Mouse (Mus musculus) heart, adult 10 weeks (tissue): ENCODE measurements around the gene Unc119b. TPM values are rescaled to one million over a fixed set of nuclear protein-coding genes. Genes with fewer than 3 reads are reported as not detected.

Source experiments
- polyA plus RNA-seq: library from polyadenylated mRNA; stranded (reverse); fragments of 350-450 nt; fragmentation: Illumina TruSeq; extraction: RNeasy Lipid Tissue Mini Kit (QIAGEN cat#74804); gene quantifications from one replicate; pipeline ENCODE4 v1.2.3, GENCODE M21; 2014; ENCODE audit warnings: low read depth, low replicate concordance

Unc119b gene
- polyA plus RNA-seq: 18.8 TPM

DNA sequence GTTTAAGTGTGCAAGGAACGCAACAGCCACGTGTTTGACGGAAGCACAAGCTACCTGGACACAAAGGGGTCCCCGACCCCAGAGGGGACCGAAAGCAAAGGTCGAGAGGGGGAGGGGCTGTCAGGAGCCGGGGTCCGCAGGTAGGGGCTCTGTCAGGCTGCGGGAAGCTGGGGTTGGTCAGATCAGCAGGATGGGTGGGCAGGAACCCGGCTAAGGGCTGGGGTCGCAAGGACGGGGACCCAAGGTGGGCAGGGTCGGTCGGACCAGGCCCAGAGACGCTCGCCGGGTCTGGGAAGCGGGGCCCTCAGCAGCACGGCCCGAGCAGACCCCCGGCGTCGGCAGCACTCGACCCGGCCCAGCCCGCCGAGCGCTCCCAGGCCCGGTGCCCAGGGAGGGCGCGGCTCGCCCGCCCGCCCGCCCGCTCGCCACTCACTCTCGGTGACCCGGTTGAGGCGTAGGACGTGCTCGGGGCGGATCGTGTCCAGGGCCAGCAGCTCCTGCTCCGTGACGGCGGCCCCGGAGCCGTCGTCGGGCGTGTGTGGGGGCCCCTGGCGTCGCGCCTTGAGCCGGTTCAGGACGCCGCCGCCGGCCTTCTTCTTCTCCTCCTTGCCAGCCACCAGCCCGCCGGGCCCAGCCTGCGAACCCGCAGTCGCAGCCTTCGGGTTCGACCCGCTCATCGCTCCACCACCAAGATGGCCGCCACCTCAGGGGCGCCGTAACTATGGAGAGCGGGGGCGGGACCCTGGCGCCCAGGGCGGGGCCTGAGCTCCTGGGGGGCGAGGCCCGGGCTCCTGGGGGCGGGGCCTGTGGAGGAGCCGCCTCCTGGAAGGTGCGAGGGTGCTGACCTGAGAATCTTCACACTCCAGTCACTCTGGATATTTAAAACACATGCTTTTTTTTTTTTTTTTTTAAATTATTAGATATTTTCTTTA, at the start of gene Unc119b:
Gene Unc119b, minus strand, starts transcription at position 742 of the 932 bp plus-strand sequence.

DNA sequence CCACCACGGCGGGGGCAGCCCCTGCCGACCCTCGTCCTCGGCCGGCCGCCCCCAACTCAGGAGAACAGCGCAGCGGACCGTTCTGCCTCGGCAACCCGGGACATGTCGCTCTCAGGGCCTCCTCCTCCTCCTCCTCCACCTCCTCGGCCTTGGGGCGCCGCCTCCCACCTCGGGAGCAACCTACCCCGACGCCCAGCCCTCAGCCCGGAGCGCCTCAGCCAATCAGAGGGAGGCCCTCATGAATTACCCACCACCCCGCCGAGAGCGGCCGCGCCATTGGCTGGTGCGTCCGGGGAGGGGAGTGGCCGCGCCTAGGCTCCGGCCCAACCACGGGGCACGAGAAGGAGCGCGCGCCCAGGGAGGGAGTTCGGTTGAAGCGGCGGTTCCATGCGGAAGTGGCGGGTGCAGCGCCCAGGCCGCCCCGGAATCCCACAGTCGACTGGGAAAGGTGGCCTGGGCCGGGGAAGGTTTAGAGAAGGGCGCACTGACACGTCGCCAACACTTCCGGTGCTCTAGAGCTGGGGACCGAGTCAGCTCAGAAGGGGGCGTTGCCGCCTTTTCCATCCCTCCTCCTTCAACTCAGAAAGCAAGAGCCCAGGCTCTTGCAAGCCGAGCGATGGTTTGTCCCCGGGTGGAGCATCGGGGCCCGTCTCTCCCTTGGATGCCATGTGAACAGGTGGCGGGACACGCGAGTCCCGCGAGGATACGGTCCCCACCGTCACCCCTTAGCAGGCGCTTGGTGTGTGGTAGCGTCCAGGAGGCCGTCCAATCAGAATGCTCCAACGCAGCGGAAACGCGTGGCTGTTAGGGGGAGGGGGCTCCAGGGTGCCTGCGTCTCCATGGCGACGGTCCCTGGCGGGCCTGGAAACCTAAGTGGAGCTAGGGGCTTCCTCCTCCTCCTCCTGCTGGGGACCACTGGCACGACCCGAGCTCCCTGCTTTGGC, 23.5 kb upstream of the Unc119b start, which contains the start of gene Mlec:
Gene Mlec, minus strand, starts transcription at position 140 of the 944 bp plus-strand sequence.

DNA sequence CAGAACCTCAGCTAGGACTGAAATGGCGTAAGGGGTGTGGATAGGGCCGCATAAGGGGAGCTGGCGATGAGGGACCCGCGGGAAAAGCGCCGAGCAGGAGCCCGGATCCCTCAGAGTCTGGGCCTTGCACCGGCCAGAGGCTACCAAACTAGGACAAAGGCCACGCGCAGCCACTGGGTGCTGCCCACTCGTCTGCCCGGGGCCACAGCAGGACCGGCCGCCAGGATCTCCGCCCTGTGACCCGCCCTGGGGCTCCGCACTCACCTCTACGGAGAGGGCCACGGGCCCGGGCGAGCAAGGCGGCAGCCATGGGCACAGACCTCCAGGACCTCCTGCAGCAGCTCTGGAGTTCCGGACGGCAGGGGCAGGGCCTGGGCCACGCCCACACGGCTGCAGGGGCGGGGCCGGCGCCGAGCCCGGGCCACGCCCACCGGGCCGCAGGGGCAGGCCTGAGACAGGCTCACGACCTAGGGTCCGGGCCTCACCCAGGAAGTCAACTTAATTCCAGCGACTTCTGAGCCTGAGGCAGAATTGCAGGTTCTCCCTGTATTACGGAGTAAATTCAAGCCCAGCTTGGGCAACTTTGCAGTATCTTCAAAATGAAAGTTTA, 15.7 kb downstream of the Unc119b start, which contains the start of gene Acads:
Gene Acads, minus strand, starts transcription at position 386 of the 610 bp plus-strand sequence.

DNA sequence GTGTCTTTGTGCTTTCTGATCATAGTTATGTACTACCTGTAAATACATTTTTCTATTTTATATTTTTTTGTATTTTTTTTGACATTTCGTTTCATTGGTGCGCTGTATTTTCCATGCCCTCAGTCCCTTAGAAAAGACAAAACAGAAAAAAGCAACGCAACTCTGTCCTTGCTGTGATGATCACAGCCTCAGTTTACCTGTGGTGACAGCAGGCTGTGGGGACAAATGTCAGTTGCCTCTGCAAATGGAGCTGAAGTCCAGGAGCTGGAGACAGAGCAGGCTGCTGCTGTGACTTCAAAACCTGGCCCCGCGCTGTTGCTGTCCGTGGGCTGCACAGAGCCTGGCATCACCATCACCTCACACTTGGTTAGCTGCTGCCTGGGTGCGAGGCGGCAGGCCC, 36.6 kb downstream of the Unc119b start, which contains the start of gene Gm10401:
Gene Gm10401, minus strand, starts transcription at position 101 of the 400 bp plus-strand sequence.

Other genes with a start within 250 kb of the Unc119b start
- gene Oasl2, start 238.0 kb downstream of the Unc119b start, polyA plus RNA-seq: 20.4 TPM
- 4.3 TPM for gene Oasl1, start 211.7 kb downstream of the Unc119b start, polyA plus RNA-seq
- 12.4 TPM for gene 2210016L21Rik, start 192.8 kb downstream of the Unc119b start, polyA plus RNA-seq
- not detected for gene Hnf1a, start 163.9 kb downstream of the Unc119b start, polyA plus RNA-seq
- 22.3 TPM for gene Sppl3, start 123.8 kb downstream of the Unc119b start, polyA plus RNA-seq
- gene Gm10401, start 36.7 kb downstream of the Unc119b start, polyA plus RNA-seq: not detected
- 243 TPM for gene Acads, start 15.6 kb downstream of the Unc119b start, polyA plus RNA-seq
- 59.9 TPM for gene Mlec, start 23.2 kb upstream of the Unc119b start, polyA plus RNA-seq
- 11.9 TPM for gene Cabp1, start 59.4 kb upstream of the Unc119b start, polyA plus RNA-seq
- gene Pop5, start 100.9 kb upstream of the Unc119b start, polyA plus RNA-seq: 57.9 TPM
- 267 TPM for gene Rnf10, start 137.9 kb upstream of the Unc119b start, polyA plus RNA-seq
- gene Coq5, start 144.7 kb upstream of the Unc119b start, polyA plus RNA-seq: 119 TPM
- gene Dynll1, start 166.0 kb upstream of the Unc119b start, polyA plus RNA-seq: 76.2 TPM
- gene Srsf9, start 192.2 kb upstream of the Unc119b start, polyA plus RNA-seq: 20.9 TPM
- 27.9 TPM for gene Gatc, start 206.2 kb upstream of the Unc119b start, polyA plus RNA-seq
- gene Triap1, start 206.2 kb upstream of the Unc119b start, polyA plus RNA-seq: 33.4 TPM
- gene Cox6a1, start 214.0 kb upstream of the Unc119b start, polyA plus RNA-seq: 301 TPM